Mouse (Mus musculus) left cerebral cortex, adult 9 months (tissue): ENCODE measurements at regions not wholly inside any gene's neighbourhood (a gene's known extent, or its start where the extent isn't known, plus 50 kb on each side); places are given as distances from the start of the nearest gene placed in this dataset.
"Not testable (repeated sequence)": the region's sequence is repeated elsewhere in the genome, so short reads cannot be mapped to it uniquely, and the experiment has no call there.

ENCODE experiments used
- DNase-seq, 2 experiments: peaks; one replicate each; pipeline ENCODE4 v3.0.0; 2022; ENCODE audit warnings: low spot score in 2 of 2

GRCm38 (mm10) chr17:69563165-69563564 lies 124.0 kb downstream of the Akain1 start:
- DNase-seq: peak; percentile 19 to 69

GRCm38 (mm10) chr17:69571070-69571669 lies 132.0 kb downstream of the Akain1 start:
- DNase-seq: not testable (repeated sequence)

- no peak for DNase-seq
These were observed 151.4 kb downstream of the Akain1 start for GRCm38 (mm10) chr17:69590553-69590952.

- DNase-seq: no peak
These were observed 158.7 kb downstream of the Akain1 start for GRCm38 (mm10) chr17:69597773-69598295.

- no peak for DNase-seq
These were observed 159.3 kb downstream of the Akain1 start for GRCm38 (mm10) chr17:69598461-69598860.

- DNase-seq: no peak
These were observed 164.5 kb downstream of the Akain1 start for GRCm38 (mm10) chr17:69603596-69603995.

GRCm38 (mm10) chr17:69604698-69605097 lies 165.6 kb downstream of the Akain1 start:
- DNase-seq: peak in 1 of 2 experiments; percentile 64

GRCm38 (mm10) chr17:69605458-69605857 lies 166.3 kb downstream of the Akain1 start:
- no peak for DNase-seq

- DNase-seq: no peak
These were observed 192.3 kb downstream of the Akain1 start for GRCm38 (mm10) chr17:69631411-69631810.

GRCm38 (mm10) chr17:69650496-69650895 lies 211.4 kb downstream of the Akain1 start:
- DNase-seq: not testable (repeated sequence)

GRCm38 (mm10) chr17:69654586-69654985 lies 215.5 kb downstream of the Akain1 start:
- DNase-seq: no peak

GRCm38 (mm10) chr17:69672530-69672929 lies 233.4 kb downstream of the Akain1 start:
- DNase-seq: peak; percentile 40 to 57

- peak in 1 of 2 experiments; percentile 49 for DNase-seq
These were observed 244.0 kb downstream of the Akain1 start for GRCm38 (mm10) chr17:69683091-69683490.

- no peak for DNase-seq
These were observed 246.6 kb downstream of the Akain1 start for GRCm38 (mm10) chr17:69685625-69686257.

GRCm38 (mm10) chr17:69686383-69686782 lies 247.3 kb downstream of the Akain1 start:
- no peak for DNase-seq

- peak in 1 of 2 experiments; percentile 53 for DNase-seq
These were observed 256.2 kb downstream of the Akain1 start for GRCm38 (mm10) chr17:69695341-69695740.

GRCm38 (mm10) chr17:69727325-69727724 lies 241.5 kb upstream of the Dlgap1 start:
- DNase-seq: no peak

GRCm38 (mm10) chr17:69732981-69733380 lies 235.9 kb upstream of the Dlgap1 start:
- peak in 1 of 2 experiments; percentile 16 for DNase-seq

GRCm38 (mm10) chr17:69736379-69737096 lies 232.3 kb upstream of the Dlgap1 start:
- DNase-seq: no peak

- peak; percentile 56 to 75 for DNase-seq
These were observed 199.9 kb upstream of the Dlgap1 start for GRCm38 (mm10) chr17:69769002-69769421.

GRCm38 (mm10) chr17:69770046-69770445 lies 198.8 kb upstream of the Dlgap1 start:
- peak; percentile 55 to 72 for DNase-seq

- DNase-seq: no peak
These were observed 187.7 kb upstream of the Dlgap1 start for GRCm38 (mm10) chr17:69781201-69781600.
